Mouse (Mus musculus): ENCODE data around the gene Cwc22. TPM values are rescaled to one million over a fixed set of nuclear protein-coding genes. Genes with fewer than 3 reads are reported as not detected.

Gene Cwc22
- polyA plus RNA-seq, 1 experiment from 2014 or later, result 36.8 TPM

DNA sequence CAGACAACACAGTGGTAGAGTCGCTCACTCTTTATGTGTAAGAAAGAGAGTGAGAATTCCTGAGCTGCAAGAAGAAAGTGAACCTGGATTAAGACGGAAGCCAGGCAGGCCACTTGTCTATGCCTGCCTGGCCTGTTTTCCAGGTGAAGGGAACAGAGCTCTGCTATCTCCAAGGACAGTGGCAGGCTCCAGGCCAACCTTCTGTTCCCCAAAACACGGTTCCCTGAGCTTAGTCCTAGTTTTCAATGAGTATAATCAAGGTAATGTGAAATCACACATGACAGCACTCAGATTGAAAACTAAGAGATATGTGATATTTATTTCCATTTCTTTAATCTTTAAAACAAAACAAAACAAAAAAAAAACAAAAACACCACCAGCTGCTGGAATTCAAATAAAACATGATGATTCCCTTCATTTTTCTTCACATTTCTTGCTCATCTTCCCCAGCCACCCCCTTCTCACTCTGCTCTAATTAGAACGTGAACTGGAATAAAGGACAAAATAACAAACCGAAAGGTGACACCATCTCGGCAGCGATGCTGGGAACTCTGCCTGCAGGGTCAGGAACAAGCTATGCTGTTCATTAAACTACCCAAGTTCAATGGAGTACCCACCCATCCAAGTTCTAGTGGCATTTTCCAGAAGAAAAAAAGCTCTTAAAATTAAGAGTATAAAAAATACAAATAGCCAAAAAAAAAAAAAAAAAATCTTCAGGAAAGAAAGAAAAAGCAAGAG lies 20.8 kb downstream of the Cwc22 start:
- no peak for ATAC-seq (ENCODE audit: insufficient read depth, low FRiP score, low TSS enrichment)
- Histone ChIP-seq H3K4me1 (ENCODE audit: control insufficient read depth, insufficient read depth, low read length) (no peaks in the 10 kb centered on the region), H3K4me2 (ENCODE audit: low read depth) (no peak overlapping the region), H3K27me3 (ENCODE audit: control insufficient read depth, insufficient read depth, low read length) (no peaks in the 10 kb centered on the region), H3K36me3 (ENCODE audit: control insufficient read depth, insufficient read depth, low read length) (peaks cover 5% of the 10 kb centered on the region), H3K9me3 (ENCODE audit: control insufficient read depth, low read length) (no peaks in the 10 kb centered on the region), H3K9ac (ENCODE audit: low read length) (no peak overlapping the region), H3K4me3 (ENCODE audit: low read depth, low read length) (no peak overlapping the region), H3K27ac (ENCODE audit: low read depth, low read length) (no peak overlapping the region)
- 75% methylated on average over 7 of the region's 7 CpGs for WGBS
- no peak for DNase-seq (ENCODE audit: low spot score)

DNA sequence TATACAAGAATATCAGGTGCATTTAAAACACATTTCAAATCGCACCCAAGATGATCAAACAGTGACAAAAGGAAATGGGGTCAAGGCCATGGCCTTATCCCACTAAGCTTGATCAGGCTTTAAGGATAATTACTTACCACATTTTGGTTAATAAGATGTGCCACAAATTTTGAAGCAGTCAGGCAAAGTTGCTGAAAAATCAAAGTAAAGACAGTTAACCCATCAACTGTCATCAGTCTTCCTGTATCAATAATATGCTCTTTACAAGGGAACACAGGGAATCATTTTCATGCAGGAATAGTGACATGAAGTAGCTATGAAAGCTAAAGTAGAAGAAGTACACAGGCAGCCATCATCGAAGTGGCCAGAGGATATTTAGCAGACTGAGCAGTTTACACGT lies 22.2 kb downstream of the Cwc22 start:
- WGBS, result 90% methylated on average over 3 of the region's 3 CpGs
- Histone ChIP-seq H3K36me3 (ENCODE audit: control insufficient read depth, insufficient read depth, low read length) (peaks cover 5% of the 10 kb centered on the region), H3K4me1 (ENCODE audit: control insufficient read depth, insufficient read depth, low read length) (no peaks in the 10 kb centered on the region), H3K4me3 (ENCODE audit: low read depth, low read length) (no peak overlapping the region), H3K27ac (ENCODE audit: low read depth, low read length) (no peak overlapping the region), H3K9me3 (ENCODE audit: control insufficient read depth, low read length) (no peaks in the 10 kb centered on the region), H3K27me3 (ENCODE audit: control insufficient read depth, insufficient read depth, low read length) (no peaks in the 10 kb centered on the region), H3K4me2 (ENCODE audit: low read depth) (no peak overlapping the region), H3K9ac (ENCODE audit: low read length) (no peak overlapping the region)
- no peak for ATAC-seq (ENCODE audit: insufficient read depth, low FRiP score, low TSS enrichment)
- no peak for DNase-seq (ENCODE audit: low spot score)

DNA sequence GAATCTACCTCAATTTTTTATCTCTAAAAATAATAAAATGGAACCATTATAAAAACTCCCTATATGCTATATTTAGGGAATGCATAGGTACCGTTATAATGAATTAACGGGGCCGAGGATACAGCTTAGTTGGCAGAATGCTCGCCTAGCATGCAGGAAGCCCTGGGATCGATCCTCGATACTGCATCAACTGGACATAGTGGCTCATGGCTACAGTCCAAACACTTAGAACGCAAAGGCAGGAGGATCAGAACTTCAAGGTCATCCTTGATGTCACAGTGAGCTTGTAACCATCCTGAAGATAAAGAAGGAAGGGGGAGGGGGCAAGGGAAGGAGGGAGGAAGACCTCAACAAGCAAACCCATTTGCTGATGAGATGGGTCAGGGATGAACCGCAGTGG lies 23.0 kb downstream of the Cwc22 start:
- no peak overlapping the region for H3K27ac ChIP-seq (ENCODE audit: low read depth, low read length)
- no peaks in the 10 kb centered on the region for H3K4me1 ChIP-seq (ENCODE audit: control insufficient read depth, insufficient read depth, low read length)
- no peaks in the 10 kb centered on the region for H3K27me3 ChIP-seq (ENCODE audit: control insufficient read depth, insufficient read depth, low read length)
- 98% methylated on average over 8 of the region's 8 CpGs for WGBS
- ATAC-seq (ENCODE audit: insufficient read depth, low FRiP score, low TSS enrichment), result no peak
- no peaks in the 10 kb centered on the region for H3K9me3 ChIP-seq (ENCODE audit: control insufficient read depth, low read length)
- H3K4me2 ChIP-seq (ENCODE audit: low read depth), result no peak overlapping the region
- H3K4me3 ChIP-seq (ENCODE audit: low read depth, low read length), result no peak overlapping the region
- no peak for DNase-seq (ENCODE audit: low spot score)
- H3K9ac ChIP-seq (ENCODE audit: low read length), result no peak overlapping the region
- peaks cover 5% of the 10 kb centered on the region for H3K36me3 ChIP-seq (ENCODE audit: control insufficient read depth, insufficient read depth, low read length)

- Histone ChIP-seq H3K36me3 (ENCODE audit: control insufficient read depth, insufficient read depth, low read length) (peaks cover 7% of the 10 kb centered on the region), H3K4me1 (ENCODE audit: control insufficient read depth, insufficient read depth, low read length) (no peaks in the 10 kb centered on the region), H3K27me3 (ENCODE audit: control insufficient read depth, insufficient read depth, low read length) (no peaks in the 10 kb centered on the region), H3K27ac (ENCODE audit: low read depth, low read length) (no peak overlapping the region), H3K4me2 (ENCODE audit: low read depth) (no peak overlapping the region), H3K9ac (ENCODE audit: low read length) (no peak overlapping the region), H3K4me3 (ENCODE audit: low read depth, low read length) (no peak overlapping the region), H3K9me3 (ENCODE audit: control insufficient read depth, low read length) (no peaks in the 10 kb centered on the region)
- WGBS, result 92% methylated on average over 4 of the region's 4 CpGs
- DNase-seq (ENCODE audit: low spot score), result no peak
- no peak for ATAC-seq (ENCODE audit: insufficient read depth, low FRiP score, low TSS enrichment)
These were observed 24.9 kb downstream of the Cwc22 start for GRCm38 (mm10) chr2:77921307-77921706.

DNA sequence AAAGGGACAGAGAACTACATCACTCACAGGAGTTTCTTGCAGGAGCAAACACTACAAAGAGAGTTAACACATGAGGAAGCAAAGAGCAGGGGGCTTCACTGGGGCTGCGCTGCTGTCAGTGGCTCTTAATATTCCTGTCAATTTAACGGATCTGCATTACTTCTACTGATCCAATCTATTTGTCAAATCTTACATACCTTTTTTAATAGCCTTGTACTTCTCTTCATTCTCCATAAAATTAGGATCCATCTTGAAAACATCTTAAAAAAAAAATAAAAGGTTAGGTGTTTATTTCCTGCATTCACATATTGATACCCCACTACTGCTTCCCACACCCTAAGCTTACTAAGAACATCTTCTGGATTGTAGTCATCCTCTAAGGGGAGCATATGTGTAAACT lies 25.6 kb downstream of the Cwc22 start:
- 94% methylated on average over 2 of the region's 2 CpGs for WGBS
- ATAC-seq (ENCODE audit: insufficient read depth, low FRiP score, low TSS enrichment), result no peak
- no peak overlapping the region for H3K9ac ChIP-seq (ENCODE audit: low read length)

DNA sequence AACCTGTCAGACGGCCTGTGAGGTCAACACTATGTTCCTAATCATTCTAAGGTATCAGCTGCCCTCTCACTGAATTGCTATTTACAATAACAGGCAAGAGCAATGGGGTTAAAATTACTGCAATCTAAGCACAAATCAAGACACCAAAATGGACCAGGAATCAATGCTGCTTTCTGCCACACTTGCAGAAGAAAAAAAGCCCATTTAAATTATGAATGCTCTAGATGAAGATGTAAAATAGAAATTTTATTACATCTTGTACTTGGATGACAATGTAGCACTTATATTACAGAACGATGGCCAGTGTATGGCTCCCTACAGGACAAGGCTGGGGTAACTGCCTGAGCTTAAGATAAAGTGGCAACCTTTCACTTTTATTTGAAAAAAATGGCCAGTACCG lies 27.7 kb downstream of the Cwc22 start:
- no peak overlapping the region for H3K9ac ChIP-seq (ENCODE audit: low read length)
- H3K27ac ChIP-seq (ENCODE audit: low read depth, low read length), result no peak overlapping the region
- peaks cover 9% of the 10 kb centered on the region for H3K36me3 ChIP-seq (ENCODE audit: control insufficient read depth, insufficient read depth, low read length)
- no peak overlapping the region for H3K4me3 ChIP-seq (ENCODE audit: low read depth, low read length)
- no peak overlapping the region for H3K4me2 ChIP-seq (ENCODE audit: low read depth)
- H3K9me3 ChIP-seq (ENCODE audit: control insufficient read depth, low read length), result no peaks in the 10 kb centered on the region
- WGBS, result 75% methylated on average over 3 of the region's 3 CpGs
- DNase-seq (ENCODE audit: low spot score), result no peak
- no peak for ATAC-seq (ENCODE audit: insufficient read depth, low FRiP score, low TSS enrichment)
- H3K4me1 ChIP-seq (ENCODE audit: control insufficient read depth, insufficient read depth, low read length), result no peaks in the 10 kb centered on the region
- H3K27me3 ChIP-seq (ENCODE audit: control insufficient read depth, insufficient read depth, low read length), result no peaks in the 10 kb centered on the region

More for the DNA sequence above, 25.6 kb downstream of the Cwc22 start:
- Histone ChIP-seq H3K27ac (ENCODE audit: low read depth, low read length) (no peak overlapping the region), H3K9me3 (ENCODE audit: control insufficient read depth, low read length) (no peaks in the 10 kb centered on the region), H3K4me2 (ENCODE audit: low read depth) (no peak overlapping the region), H3K4me3 (ENCODE audit: low read depth, low read length) (no peak overlapping the region), H3K4me1 (ENCODE audit: control insufficient read depth, insufficient read depth, low read length) (no peaks in the 10 kb centered on the region), H3K27me3 (ENCODE audit: control insufficient read depth, insufficient read depth, low read length) (no peaks in the 10 kb centered on the region), H3K36me3 (ENCODE audit: control insufficient read depth, insufficient read depth, low read length) (peaks cover 7% of the 10 kb centered on the region)
- no peak for DNase-seq (ENCODE audit: low spot score)

DNA sequence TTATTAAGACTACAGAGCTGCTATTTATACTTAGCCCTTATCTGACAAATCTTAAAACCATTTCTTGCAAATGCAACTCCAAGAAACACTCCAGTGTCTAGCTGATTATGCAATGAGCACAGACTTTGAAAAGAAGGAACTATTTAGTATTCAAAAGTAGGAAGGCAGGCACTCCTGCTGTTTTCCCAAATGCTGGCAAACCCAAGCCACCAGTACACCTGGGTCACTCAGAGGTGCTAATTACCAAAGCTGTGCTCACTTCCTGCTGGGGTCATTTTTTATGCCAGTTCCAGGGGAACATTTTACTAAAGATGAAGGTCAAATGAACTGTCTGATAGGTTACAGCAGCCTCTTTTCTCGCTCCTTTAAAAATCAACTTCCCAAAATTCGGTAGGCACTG lies 28.2 kb downstream of the Cwc22 start:
- H3K4me1 ChIP-seq (ENCODE audit: control insufficient read depth, insufficient read depth, low read length), result no peaks in the 10 kb centered on the region
- no peak overlapping the region for H3K4me2 ChIP-seq (ENCODE audit: low read depth)
- H3K27ac ChIP-seq (ENCODE audit: low read depth, low read length), result no peak overlapping the region
- H3K36me3 ChIP-seq (ENCODE audit: control insufficient read depth, insufficient read depth, low read length), result peaks cover 6% of the 10 kb centered on the region; the same call in 1 of the 2 replicates
- no peak for ATAC-seq (ENCODE audit: insufficient read depth, low FRiP score, low TSS enrichment)
- H3K9ac ChIP-seq (ENCODE audit: low read length), result no peak overlapping the region
- no peak overlapping the region for H3K4me3 ChIP-seq (ENCODE audit: low read depth, low read length)
- no peaks in the 10 kb centered on the region for H3K27me3 ChIP-seq (ENCODE audit: control insufficient read depth, insufficient read depth, low read length)
- no peak for DNase-seq (ENCODE audit: low spot score)
- 92% methylated on average over 2 of the region's 2 CpGs for WGBS
- H3K9me3 ChIP-seq (ENCODE audit: control insufficient read depth, low read length), result no peaks in the 10 kb centered on the region

DNA sequence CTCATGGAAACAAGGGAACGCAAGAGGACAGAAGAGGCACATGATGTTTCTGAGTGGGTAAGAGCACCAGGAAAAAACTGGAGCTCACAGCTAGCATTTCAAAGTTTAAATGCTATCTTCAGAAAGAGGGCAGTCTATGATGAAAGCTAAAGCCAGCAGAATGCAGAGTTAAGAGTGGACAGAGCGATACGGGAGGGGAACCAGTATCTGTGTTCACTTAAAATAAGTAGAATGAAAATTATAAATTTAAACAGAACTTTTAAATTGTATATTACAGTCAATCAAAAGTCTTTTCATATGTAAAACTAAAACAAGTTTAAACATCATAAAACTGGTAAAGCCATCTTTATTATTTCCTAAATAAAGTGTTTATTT lies 28.8 kb downstream of the Cwc22 start:
- Histone ChIP-seq H3K36me3 (ENCODE audit: control insufficient read depth, insufficient read depth, low read length) (peaks cover 6% of the 10 kb centered on the region; the same call in 1 of the 2 replicates), H3K9me3 (ENCODE audit: control insufficient read depth, low read length) (no peaks in the 10 kb centered on the region), H3K4me1 (ENCODE audit: control insufficient read depth, insufficient read depth, low read length) (no peaks in the 10 kb centered on the region), H3K9ac (ENCODE audit: low read length) (no peak overlapping the region), H3K4me2 (ENCODE audit: low read depth) (no peak overlapping the region), H3K4me3 (ENCODE audit: low read depth, low read length) (no peak overlapping the region), H3K27me3 (ENCODE audit: control insufficient read depth, insufficient read depth, low read length) (no peaks in the 10 kb centered on the region), H3K27ac (ENCODE audit: low read depth, low read length) (no peak overlapping the region)
- over 99% methylated on average over 3 of the region's 3 CpGs for WGBS
- no peak for DNase-seq (ENCODE audit: low spot score)
- no peak for ATAC-seq (ENCODE audit: insufficient read depth, low FRiP score, low TSS enrichment)

DNA sequence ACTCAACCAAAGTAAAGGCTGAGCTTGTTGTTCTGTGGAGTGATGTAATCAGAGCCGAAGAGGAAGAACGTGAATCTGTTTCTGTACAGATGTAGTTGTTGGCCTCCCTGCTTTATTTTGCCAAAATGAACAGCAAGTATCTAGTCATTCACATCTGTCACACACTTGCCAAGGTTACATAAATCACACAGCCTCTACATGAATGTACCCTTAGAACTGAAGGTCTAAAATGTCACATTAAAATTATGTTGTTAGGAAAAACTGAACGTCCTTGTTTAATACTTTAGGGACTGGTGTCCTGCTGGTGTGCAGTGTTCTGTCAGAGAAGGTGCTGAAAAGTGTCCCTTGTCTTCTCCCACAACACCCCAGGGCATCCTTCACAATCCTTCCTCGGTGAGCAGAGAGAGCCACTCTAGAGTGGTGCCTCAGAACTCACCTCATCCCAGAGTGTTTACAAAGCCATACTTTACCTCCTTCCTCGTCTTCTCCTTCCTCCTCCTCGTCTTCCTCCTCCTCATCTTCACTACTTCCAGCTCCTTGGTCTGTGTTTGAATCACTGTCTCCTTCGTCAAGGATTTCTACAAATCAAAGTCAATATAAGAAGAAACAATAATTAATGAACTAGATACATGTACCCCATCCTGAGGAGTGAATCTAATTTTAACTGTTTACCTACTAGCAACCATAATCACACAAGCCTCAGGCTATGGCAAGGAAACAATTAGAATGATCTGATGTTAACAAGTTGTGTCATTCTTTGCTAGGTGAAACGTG lies 29.4 kb downstream of the Cwc22 start:
- Histone ChIP-seq H3K4me3 (ENCODE audit: low read depth, low read length) (no peak overlapping the region), H3K4me1 (ENCODE audit: control insufficient read depth, insufficient read depth, low read length) (no peaks in the 10 kb centered on the region), H3K36me3 (ENCODE audit: control insufficient read depth, insufficient read depth, low read length) (peaks cover 6% of the 10 kb centered on the region; the same call in 1 of the 2 replicates), H3K9me3 (ENCODE audit: control insufficient read depth, low read length) (no peaks in the 10 kb centered on the region), H3K27me3 (ENCODE audit: control insufficient read depth, insufficient read depth, low read length) (no peaks in the 10 kb centered on the region), H3K9ac (ENCODE audit: low read length) (no peak overlapping the region), H3K27ac (ENCODE audit: low read depth, low read length) (no peak overlapping the region), H3K4me2 (ENCODE audit: low read depth) (no peak overlapping the region)
- WGBS, result 87% methylated on average over 8 of the region's 8 CpGs
- ATAC-seq (ENCODE audit: insufficient read depth, low FRiP score, low TSS enrichment) (no peak), DNase-seq (ENCODE audit: low spot score) (no peak)
